Mouse (Mus musculus): ENCODE measurements around the gene Hcls1.

Hcls1 gene

DNA sequence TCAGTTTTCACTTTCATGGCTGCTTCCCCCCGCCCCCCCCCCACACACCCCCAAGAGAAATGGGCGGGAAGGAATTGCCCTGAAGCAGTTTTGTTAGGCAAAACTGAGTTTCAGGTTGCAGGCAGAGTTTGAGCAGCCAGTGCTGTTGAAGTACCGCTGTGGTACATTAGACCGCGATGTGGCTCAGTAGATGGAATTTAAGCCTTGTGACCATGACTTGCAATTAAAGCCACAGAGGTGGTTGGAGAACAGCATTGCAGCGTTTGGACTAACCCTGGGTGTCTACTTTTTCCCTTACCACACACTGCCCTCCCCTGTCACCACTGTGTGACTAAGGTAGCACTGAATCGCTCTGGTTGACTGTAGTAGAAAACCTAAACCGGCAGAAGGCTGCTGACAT, 54.7 kb downstream of the Hcls1 start:
- DNase-seq (ENCODE audit: low spot score): no peak

DNA sequence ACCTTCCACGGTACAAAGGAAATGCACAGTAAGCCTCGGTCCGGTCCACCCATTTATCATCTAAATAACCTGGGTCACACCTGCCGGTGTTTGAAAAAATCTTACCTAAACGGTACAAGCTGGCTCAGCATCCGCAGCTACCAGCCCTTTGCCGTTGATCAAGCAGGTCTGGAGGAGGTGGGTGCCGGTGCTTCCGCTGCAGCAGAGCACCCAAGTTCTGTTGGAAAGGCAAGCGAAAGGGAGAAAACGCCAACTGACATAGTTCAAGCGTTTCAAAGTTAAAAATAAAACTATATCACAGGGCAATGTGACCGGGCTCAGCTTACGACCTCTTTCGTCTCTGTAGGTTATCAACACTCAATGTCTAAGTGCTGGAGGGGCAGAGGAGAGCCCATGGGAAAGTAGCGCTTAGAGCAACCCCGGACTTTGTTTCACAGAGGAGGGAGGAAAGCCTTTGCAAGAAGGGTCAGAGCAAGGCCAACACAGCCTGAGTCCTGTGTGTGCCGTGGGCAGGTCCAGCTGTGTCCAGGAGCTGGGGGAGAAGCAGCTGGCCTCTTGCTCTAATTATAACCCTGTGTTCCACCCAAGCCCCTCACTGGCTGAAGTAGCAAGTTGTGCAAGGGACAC, 55.3 kb downstream of the Hcls1 start, which contains the start of gene Fbxo40:
Gene Fbxo40, minus strand, starts transcription at position 469 of the 627 bp plus-strand sequence.
- no peak for DNase-seq (ENCODE audit: low spot score)

DNA sequence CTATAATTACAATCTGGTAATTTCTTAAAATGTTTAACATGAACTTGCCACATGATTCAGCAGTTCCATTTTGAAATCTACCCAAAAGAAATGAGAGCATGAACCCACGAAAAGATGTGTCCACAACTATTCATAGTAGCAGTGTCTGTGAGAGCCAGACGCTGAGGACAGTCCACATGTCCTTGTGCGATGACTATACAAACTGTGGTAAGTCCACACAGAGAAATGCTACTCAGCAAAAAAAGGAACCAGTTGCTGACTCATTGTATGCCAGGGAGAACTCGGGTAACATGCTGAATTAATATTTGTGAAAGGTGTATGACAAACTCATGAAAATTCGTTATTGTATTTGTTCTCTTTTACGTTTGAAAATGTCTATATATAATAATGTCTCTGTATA, 62.9 kb downstream of the Hcls1 start:
- DNase-seq (ENCODE audit: low spot score): no peak

DNA sequence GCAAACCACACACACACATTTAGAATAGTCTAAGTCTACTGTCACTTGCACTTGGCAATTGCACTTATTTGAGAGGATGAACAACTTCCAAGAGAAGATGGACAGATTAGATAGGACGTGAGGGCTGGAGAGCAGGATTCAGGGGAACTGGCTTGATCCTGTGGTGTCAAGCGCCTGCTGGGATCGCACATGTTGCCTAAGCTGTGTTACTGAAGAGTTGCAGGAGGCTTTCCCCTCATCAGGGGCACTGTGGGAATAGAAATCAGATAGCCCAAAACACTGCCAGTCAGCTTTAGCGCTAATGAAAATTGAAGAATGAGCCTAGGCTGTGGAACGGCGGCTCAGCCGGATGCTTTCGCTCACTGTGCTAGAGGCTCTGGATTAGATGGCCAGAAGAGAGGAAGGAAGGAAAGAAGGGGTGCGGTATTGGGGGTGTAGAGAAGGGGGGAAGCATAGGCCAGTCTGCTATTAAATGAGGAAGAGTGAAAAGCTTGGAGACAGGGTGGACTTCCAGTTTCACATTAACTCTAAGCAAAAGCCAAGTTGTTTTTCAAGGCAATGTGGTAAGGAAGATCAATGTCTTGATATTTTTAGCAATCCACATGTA, 64.7 kb downstream of the Hcls1 start:
- DNase-seq (ENCODE audit: low spot score): no peak

DNA sequence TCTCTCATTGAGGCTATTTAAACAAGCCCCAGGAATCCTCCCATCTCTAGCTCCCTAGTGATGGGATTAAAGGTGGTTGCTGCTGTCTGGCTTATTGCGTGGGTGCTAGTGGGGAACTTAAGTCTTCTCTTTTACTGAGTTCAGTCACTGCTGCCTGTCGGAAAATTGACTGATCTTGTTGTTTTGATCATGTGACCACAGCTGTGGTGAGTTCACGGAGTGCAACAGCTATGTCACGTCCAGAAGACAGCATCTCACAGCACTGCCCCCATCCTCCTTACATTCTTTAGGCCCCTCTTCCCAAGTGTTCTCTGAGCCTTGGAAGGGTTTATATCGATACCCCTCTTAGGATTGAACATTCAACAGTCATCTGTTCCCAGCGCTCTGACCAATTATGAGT, 74.5 kb downstream of the Hcls1 start:
- no peak for DNase-seq (ENCODE audit: low spot score)

DNA sequence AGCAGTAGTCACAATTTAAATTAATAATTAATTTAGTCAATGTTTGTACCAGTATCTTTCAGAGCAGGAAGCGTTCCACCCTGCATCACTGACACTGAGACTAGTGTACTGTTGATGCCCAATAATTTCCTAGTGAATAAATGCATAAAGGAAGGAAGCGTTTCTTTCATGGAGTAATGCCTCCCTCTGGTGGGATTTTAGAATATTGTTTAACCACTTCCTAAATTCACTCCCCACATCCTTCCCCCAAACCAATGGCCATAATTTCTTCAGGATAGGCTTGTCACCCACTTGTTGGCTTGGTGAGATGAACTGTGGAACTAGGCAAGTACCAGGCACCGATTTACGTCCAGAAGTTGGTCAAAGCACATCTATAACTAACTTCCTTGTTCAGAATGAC, 75.6 kb downstream of the Hcls1 start:
- no peak for DNase-seq (ENCODE audit: low spot score)

DNA sequence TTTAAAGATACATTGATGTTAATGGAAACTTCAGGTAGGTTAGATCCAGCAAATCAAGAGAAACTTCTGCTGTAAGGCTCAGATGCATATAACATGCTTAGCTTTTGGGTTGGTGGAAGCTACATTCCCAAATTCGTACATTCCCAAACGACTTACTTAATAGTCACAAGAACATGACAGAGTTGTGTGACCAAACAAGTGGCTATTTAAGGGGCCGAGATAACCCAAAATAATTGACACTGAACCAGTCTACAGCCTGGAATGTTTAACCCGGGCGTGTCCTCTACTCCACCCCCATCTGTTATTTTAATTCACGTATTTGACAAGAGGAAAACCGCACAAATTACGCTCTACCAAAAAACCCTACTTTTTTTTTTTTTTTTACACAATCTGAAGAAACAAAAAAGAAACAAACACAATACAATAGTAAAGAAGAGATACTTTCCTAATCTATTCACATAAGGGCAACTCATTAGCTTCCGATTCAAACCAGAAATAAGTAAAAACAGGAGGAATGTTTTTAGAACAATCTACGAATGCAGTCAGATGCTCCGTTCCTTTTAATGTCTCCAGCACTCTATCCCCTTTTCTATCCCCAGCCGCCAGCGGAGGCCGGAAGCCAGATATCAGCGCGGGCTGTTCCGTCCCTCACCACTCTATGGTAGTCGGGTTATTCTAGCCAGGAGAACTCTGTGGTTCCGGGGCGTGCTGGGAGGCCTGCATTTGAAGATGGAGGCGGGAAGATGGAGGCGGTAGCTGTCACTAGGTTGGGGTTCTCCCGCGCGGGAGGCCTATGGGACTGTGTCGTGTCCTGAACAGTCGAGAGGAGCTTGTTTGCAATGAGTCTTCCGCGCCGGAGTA, 76.5 kb downstream of the Hcls1 start, which contains the start of gene Polq:
Gene Polq, plus strand, starts transcription at position 726 of the 861 bp plus-strand sequence.
- DNase-seq (ENCODE audit: low spot score): peak; percentile 92

DNA sequence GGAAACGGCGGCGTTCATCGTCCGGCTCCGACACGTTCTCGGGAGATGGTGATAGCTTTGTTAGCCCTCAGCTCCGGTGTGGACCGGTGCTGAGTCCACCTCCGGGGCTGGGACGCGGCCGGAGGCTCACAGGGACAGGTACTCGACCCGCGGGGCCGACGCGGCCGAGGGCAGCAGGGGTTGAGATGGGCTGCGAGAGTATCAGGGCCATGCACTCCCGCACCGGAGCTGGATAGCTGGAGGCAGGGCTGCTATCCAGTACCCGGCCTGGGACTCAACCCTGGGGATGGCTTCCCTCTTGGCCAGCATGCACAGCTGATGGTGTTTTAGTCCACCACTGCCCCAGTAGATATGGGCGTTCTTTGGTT, 77.1 kb downstream of the Hcls1 start:
- DNase-seq (ENCODE audit: low spot score): no peak

DNA sequence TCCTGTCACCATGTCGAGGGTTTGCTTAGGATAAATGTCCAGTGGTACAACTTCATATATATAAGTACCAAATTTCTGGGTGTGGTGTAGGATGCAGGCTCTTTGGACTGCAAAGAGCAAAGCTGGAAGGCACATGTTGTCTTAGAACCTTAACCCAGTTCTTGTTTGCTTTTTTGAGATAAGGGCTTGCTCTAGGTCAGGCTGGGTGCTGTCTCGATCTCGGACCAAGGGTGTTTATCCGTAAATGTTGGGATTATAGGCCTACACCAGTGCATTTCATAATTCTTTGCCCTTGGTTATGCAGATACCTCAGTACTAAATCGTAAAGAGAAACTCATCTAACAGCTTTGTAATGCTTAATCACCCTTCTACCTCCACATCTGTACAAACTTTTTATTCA, 77.6 kb downstream of the Hcls1 start:
- no peak for DNase-seq (ENCODE audit: low spot score)

Data from yolk sac, embryonic 10.5 days (tissue).